Mouse (Mus musculus) CH12.LX (cell line): ENCODE measurements around the gene Atp5j.

Source experiments
- CTCF ChIP-seq, 2 experiments: IDR thresholded peaks in 1 of 2; conservative IDR thresholded peaks in 1 of 2; 2 replicates each; pipeline ENCODE4 v1.5.1; 2011 to 2012; ENCODE audit warnings: low read depth in 2 of 2, low read length in 2 of 2, improper control_type of control experiment in 1 of 2, inconsistent platforms in 1 of 2, mild to moderate bottlenecking in 1 of 2, moderate library complexity in 1 of 2
- MAX ChIP-seq: IDR thresholded peaks from 2 replicates; pipeline ENCODE4 v1.6.1; 2011; ENCODE audit warnings: low read length, improper control_type of control experiment
- POLR2A ChIP-seq: IDR thresholded peaks from 2 replicates; pipeline ENCODE4 v1.6.1; 2011; ENCODE audit warnings: low read depth, mild to moderate bottlenecking, improper control_type of control experiment, low read length
- TCF12 ChIP-seq: IDR thresholded peaks from 2 replicates; pipeline ENCODE4 v1.6.1; 2014; ENCODE audit warnings: low read depth, mild to moderate bottlenecking, inconsistent platforms, low read length, improper control_type of control experiment

- TF ChIP-seq POLR2A (no peak), MAX (0 out of 2 replicates have a peak, but pooled peaks have one; percentile 13), CTCF (conservative IDR thresholded peaks at IDR 0.05 in 1 of 2, IDR thresholded peaks at IDR 0.05 in 1 of 2; ENCODE audit: low read depth in 2 of 2, low read length in 2 of 2) (no peak), TCF12 (no peak)
Observed at GRCm38 (mm10) chr16:84783279-84783678, 52.1 kb downstream of the Atp5j start.
